Mouse (Mus musculus) embryonic facial prominence, embryonic 11.5 days (tissue): ENCODE results near the gene Dlx5. TPM values are rescaled to one million over a fixed set of nuclear protein-coding genes. Genes with fewer than 3 reads are reported as not detected.

Experiments
- ATAC-seq: fragments of 200-750 bp; cut with Nextera tagmentation; replicated peaks from 2 replicates; pipeline ENCODE4 v1.8.0; 2017; ENCODE audit warnings: low read depth; ENCODE audit not compliant: insufficient number of reproducible peaks, low FRiP score, low TSS enrichment
- DNase-seq: peaks from one replicate; pipeline ENCODE4 v3.0.0-alpha.2; 2015; ENCODE audit warnings: low spot score
- H3K27ac ChIP-seq: fragments of 300-500 bp; sonication (generic); replicated peaks from 2 replicates; pipeline ENCODE4 v1.5.1; 2014; ENCODE audit warnings: mild to moderate bottlenecking, low read depth, low read length, control low read depth
- H3K27me3 ChIP-seq: fragments of 300-500 bp; sonication (generic); 2 replicates; pipeline ENCODE4 v1.6.1; 2014; ENCODE audit warnings: mild to moderate bottlenecking, low read length, moderate library complexity, mixed read lengths; ENCODE audit not compliant: control insufficient read depth, insufficient read depth
- H3K36me3 ChIP-seq: fragments of 300-500 bp; sonication (generic); replicated peaks from 2 replicates; pipeline ENCODE4 v1.6.1; 2014; ENCODE audit warnings: low read depth, mild to moderate bottlenecking, low read length, moderate library complexity, mixed read lengths; ENCODE audit not compliant: control insufficient read depth, insufficient read depth
- H3K4me1 ChIP-seq: fragments of 300-500 bp; sonication (generic); 2 replicates; pipeline ENCODE4 v1.6.1; 2014; ENCODE audit warnings: low read length, mixed read lengths; ENCODE audit not compliant: control insufficient read depth, insufficient read depth
- H3K4me2 ChIP-seq: fragments of 300-500 bp; sonication (generic); 2 replicates; pipeline ENCODE4 v1.6.1; 2014; ENCODE audit warnings: low read depth, mild to moderate bottlenecking, control low read depth, low read length, moderate library complexity
- H3K4me3 ChIP-seq: fragments of 300-500 bp; sonication (generic); 2 replicates; pipeline ENCODE4 v1.5.1; 2014; ENCODE audit warnings: low read depth, low read length, control low read depth
- H3K9ac ChIP-seq: fragments of 300-500 bp; sonication (generic); replicated peaks from 2 replicates; pipeline ENCODE4 v1.6.1; 2014; ENCODE audit warnings: mild to moderate bottlenecking, control low read depth, low read length
- H3K9me3 ChIP-seq: fragments of 300-500 bp; sonication (generic); replicated peaks from 2 replicates; pipeline ENCODE4 v1.6.1; 2016; ENCODE audit warnings: mild to moderate bottlenecking, low read length, inconsistent platforms, mixed read lengths; ENCODE audit not compliant: control insufficient read depth
- WGBS: fragments of 180-500 bp; shearing (Covaris S2); extraction: QIAGEN DNeasy Blood & Tissue Kit; methylation state at CpG from one replicate; pipeline ENCODE4 v1.1.7; 2014; 5-methylcytosine and 5-hydroxymethylcytosine counted together
- polyA plus RNA-seq: library from polyadenylated mRNA; unstranded; fragments of >200 nt; fragmentation: Nextera tagmentation; extraction: Ambion mirVana; gene quantifications from 2 replicates; pipeline ENCODE4 v1.2.1, GENCODE M21; 2014

Gene Dlx5
- polyA plus RNA-seq, 1 experiment from 2014 or later = 63.8 TPM

- Histone ChIP-seq H3K4me2 (peak overlapping the region; percentile 40), H3K4me1 (peaks cover 2% of the 10 kb centered on the region; the same call in 1 of the 2 replicates), H3K4me3 (peak overlapping the region; percentile 66), H3K9ac (peak overlapping the region; percentile 82), H3K27me3 (peaks cover 36% of the 10 kb centered on the region), H3K9me3 (no peaks in the 10 kb centered on the region), H3K27ac (peak overlapping the region; percentile 44), H3K36me3 (no peaks in the 10 kb centered on the region)
- 1% methylated on average over 44 of the region's 44 CpGs for WGBS
- DNase-seq = peak; percentile 41
- no peak for ATAC-seq
These were observed 2.2 kb downstream of the Dlx5 start for GRCm38 (mm10) chr6:6879371-6880325.

DNA sequence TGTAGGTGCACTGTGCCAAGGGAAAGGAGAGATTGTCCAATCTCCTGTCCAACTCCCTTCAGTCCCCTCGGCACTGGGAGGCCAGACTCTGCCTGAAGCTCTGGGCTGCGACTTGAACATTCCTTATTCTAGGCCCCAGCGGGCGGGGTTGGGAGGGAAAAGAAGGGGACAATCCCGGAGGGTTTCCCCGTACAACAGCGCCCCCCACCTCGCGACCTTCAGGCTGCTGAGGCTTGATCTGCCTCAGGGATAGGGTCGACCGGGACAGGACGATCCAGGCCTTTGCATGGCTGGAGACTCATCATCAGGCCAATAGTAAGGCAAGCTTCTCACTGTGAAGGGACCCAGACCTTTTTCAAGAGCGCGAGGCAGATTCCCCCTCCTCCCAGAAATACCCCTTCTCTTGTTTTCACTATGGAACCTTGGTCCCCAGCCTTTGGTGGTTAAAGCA lies 3.0 kb downstream of the Dlx5 start:
- 0% methylated on average over 14 of the region's 14 CpGs for WGBS
- Histone ChIP-seq H3K27ac (peak overlapping the region; percentile 44; the same call in 1 of the 2 replicates), H3K4me2 (peak overlapping the region; percentile 40), H3K4me1 (peaks cover 2% of the 10 kb centered on the region; the same call in 1 of the 2 replicates), H3K4me3 (peak overlapping the region; percentile 66), H3K9me3 (no peaks in the 10 kb centered on the region), H3K27me3 (peaks cover 36% of the 10 kb centered on the region), H3K36me3 (no peaks in the 10 kb centered on the region), H3K9ac (peak overlapping the region; percentile 82)
- ATAC-seq = no peak
- peak; percentile 63 for DNase-seq

DNA sequence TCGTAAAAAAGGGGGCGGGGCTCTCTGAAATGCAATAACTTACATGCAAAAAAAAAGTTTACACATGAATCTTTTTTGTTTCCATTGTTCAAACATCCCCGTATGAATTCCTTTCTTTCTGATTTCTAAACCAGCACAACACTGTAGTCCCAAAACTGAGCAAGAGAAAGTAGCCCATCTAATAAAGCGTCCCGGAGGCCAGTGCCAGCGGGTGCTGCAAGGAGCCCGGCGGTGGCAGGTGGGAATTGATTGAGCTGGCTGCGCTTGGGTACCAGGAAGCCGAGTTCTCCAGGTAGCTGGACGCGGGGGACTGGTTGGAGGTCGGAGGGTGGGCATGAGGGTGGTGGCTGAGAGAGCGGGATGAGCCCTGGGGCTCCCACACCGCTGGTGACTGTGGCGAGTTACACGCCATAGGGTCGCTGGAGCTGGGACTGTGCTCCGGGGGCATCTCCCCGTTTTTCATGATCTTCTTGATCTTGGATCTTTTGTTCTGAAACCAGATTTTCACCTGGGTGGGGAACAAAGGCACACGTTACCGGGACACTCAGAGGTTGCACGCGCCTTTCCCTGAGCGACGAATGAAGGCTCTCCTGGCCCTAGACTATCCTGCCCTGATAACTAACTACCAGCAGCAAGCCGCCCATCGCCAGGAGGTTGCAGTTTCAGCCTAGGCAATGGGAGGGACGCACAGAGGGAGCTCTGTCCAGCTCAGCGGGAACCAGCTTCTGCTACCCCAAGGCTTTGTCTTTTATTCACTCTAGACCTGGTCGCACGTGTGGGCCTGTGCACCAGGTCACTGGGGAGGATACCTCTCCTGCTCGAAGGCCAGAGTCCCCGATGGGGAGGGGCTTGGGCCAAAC lies 3.7 kb downstream of the Dlx5 start:
- peak overlapping the region; percentile 40 for H3K4me2 ChIP-seq
- peak overlapping the region; percentile 82 for H3K9ac ChIP-seq
- peaks cover 36% of the 10 kb centered on the region for H3K27me3 ChIP-seq
- DNase-seq (peak; percentile 53), ATAC-seq (0 out of 2 replicates have a peak, but pooled peaks have one; percentile 7)
- H3K4me3 ChIP-seq = peak overlapping the region; percentile 66
- 4% methylated on average over 34 of the region's 34 CpGs for WGBS
- H3K9me3 ChIP-seq = no peaks in the 10 kb centered on the region
- H3K4me1 ChIP-seq = peaks cover 2% of the 10 kb centered on the region; the same call in 1 of the 2 replicates
- H3K36me3 ChIP-seq = no peaks in the 10 kb centered on the region
- 0 out of 2 replicates have a peak overlapping the region, but pooled peaks have one; percentile 44 for H3K27ac ChIP-seq

DNA sequence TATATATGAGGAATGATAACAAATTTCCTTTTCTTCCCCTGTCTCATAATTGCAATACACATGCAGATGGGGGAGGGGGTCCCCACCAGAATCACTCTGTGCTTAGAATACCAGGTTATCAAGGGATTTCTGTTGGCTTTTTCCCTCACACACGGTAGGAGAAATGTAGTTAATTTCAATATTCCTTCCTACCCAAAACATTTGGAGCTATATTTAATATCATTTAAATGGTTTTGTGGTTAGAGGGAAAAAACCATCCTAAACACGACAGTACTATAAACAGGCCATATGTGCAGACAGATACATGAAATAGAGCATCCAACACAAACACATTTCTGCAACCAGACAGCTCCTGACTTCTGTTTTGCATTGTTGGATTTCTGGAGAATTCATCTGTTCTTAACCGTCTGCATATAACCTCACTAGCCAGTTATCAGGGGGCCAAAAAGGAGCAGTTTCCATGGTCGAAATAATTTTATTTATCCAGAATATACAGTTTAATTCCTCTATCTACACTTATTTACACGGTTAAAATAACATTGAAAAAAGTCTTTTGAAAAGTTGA lies 4.5 kb downstream of the Dlx5 start:
- H3K4me3 ChIP-seq = peak overlapping the region; percentile 66; the same call in 1 of the 2 replicates
- peak; percentile 12 for DNase-seq
- 18% methylated on average over 5 of the region's 5 CpGs for WGBS
- peaks cover 39% of the 10 kb centered on the region for H3K27me3 ChIP-seq
- H3K9me3 ChIP-seq = no peaks in the 10 kb centered on the region
- H3K36me3 ChIP-seq = no peaks in the 10 kb centered on the region
- no peak for ATAC-seq
- no peak overlapping the region for H3K27ac ChIP-seq
- H3K4me1 ChIP-seq = peaks cover 2% of the 10 kb centered on the region; the same call in 1 of the 2 replicates
- H3K9ac ChIP-seq = no peak overlapping the region; the same call in 1 of the 2 replicates
- H3K4me2 ChIP-seq = peak overlapping the region; percentile 25; the same call in 1 of the 2 replicates

DNA sequence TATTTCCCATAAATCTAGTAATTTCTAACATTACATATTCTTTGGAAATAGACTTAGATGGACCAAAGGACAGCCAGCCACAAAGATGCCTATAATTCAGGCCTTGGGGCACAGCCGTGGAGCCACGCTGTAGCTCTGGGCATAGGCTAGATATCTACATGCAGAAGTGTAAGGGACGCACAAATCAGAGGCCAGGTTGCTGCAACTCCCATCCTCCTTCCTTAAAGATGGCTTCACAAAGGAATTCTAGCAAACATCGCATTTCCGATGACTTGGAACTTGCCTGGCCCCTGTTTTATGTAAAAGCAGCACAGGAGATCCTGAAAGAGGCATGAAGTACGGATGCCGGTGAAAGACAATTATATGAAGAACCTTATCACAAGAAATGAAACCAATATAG lies 5.2 kb downstream of the Dlx5 start:
- peak overlapping the region; percentile 41; the same call in 1 of the 2 replicates for H3K9ac ChIP-seq
- ATAC-seq = no peak
- no peaks in the 10 kb centered on the region for H3K36me3 ChIP-seq
- 18% methylated on average over 7 of the region's 7 CpGs for WGBS
- H3K27me3 ChIP-seq = peaks cover 44% of the 10 kb centered on the region
- H3K4me2 ChIP-seq = peak overlapping the region; percentile 45
- no peaks in the 10 kb centered on the region for H3K9me3 ChIP-seq
- peak overlapping the region; percentile 15; the same call in 1 of the 2 replicates for H3K27ac ChIP-seq
- peak; percentile 8 for DNase-seq
- H3K4me1 ChIP-seq = peaks cover 2% of the 10 kb centered on the region; the same call in 1 of the 2 replicates
- peak overlapping the region; percentile 21 for H3K4me3 ChIP-seq

DNA sequence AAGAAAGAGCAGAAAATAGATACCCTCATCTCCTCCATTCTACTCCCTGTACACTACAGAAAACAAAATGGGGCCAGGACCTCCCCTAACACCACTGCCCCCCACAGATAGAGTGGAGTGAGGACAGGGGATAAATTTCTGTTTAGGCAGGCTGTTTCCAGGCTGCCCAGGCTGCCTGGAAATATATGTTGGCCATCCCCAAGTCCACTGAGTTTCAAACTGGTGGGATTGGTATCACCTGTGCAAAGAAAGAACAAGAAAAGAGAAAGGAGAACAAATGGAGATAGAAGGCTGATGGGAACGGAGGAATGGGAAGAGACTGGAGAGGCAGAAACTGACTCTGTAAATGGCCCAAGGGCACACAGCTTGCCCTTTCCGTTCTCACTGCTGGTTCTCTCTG lies 5.7 kb downstream of the Dlx5 start:
- ATAC-seq (no peak), DNase-seq (no peak)
- H3K27me3 ChIP-seq = peaks cover 47% of the 10 kb centered on the region
- no peaks in the 10 kb centered on the region for H3K36me3 ChIP-seq
- peak overlapping the region; percentile 41 for H3K9ac ChIP-seq
- H3K4me2 ChIP-seq = peak overlapping the region; percentile 45
- peaks cover under 1% of the 10 kb centered on the region; the same call in 1 of the 2 replicates for H3K4me1 ChIP-seq
- 6% methylated on average over 2 of the region's 2 CpGs for WGBS
- peak overlapping the region; percentile 21 for H3K4me3 ChIP-seq
- H3K27ac ChIP-seq = no peak overlapping the region
- H3K9me3 ChIP-seq = no peaks in the 10 kb centered on the region

DNA sequence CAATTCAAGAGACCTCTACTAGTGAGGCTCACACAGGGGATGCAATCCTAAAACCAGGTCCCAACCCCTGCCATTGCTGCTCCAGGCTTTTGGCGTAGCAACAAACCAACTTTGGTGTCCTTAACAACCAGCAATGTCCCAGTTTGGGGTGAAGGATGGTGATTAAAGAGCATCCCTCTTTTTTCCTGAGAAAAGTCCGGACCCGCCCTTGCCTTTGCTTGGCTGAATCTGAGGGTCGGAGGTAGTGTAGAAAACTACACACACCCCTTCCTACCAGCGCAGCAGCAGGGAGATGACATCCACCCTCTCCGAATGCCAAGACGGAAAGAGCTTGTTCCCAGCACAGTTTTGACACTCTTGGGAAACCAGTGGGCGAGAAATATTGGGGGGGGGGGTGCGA lies 6.2 kb downstream of the Dlx5 start:
- Histone ChIP-seq H3K4me1 (no peaks in the 10 kb centered on the region), H3K4me3 (no peak overlapping the region; the same call in 1 of the 2 replicates), H3K36me3 (no peaks in the 10 kb centered on the region), H3K9me3 (no peaks in the 10 kb centered on the region), H3K4me2 (peak overlapping the region; percentile 45), H3K9ac (peak overlapping the region; percentile 59), H3K27ac (peak overlapping the region; percentile 86; the same call in 1 of the 2 replicates), H3K27me3 (peaks cover 52% of the 10 kb centered on the region)
- DNase-seq (peak; percentile 33), ATAC-seq (no peak)
- 8% methylated on average over 9 of the region's 9 CpGs for WGBS
